Mouse (Mus musculus): ENCODE measurements around the gene Asb13.

- no peak for TF ChIP-seq CTCF (IDR thresholded peaks at IDR 0.05; ENCODE audit: low read depth, low read length)
- no peak for TF ChIP-seq POLR2AphosphoS5 (IDR thresholded peaks at IDR 0.05; ENCODE audit: insufficient replicate concordance, low read depth, low read length)
Measured at GRCm38 (mm10) chr13:3673622-3674021, 39.8 kb downstream of the Asb13 start.

All from G1E (cell line).